Mouse (Mus musculus) gastrocnemius, adult 2 months (tissue): ENCODE data around the gene D17H6S53E. TPM values are rescaled to one million over a fixed set of nuclear protein-coding genes. Genes with fewer than 3 reads are reported as not detected.

ENCODE experiments used
- DNase-seq: peaks from one replicate; pipeline ENCODE4 v3.0.0; 2022
- H3K27ac ChIP-seq: fragments of 200-600 bp; 2 replicates; pipeline ENCODE4 v1.8.1; 2022; ENCODE audit warnings: mild to moderate bottlenecking
- H3K4me3 ChIP-seq: fragments of 200-600 bp; 2 replicates; pipeline ENCODE4 v1.8.1; 2022; ENCODE audit warnings: mild to moderate bottlenecking, moderate library complexity
- CTCF ChIP-seq: fragments of 200-600 bp; IDR thresholded peaks from 2 replicates; pipeline ENCODE4 v1.8.1; 2022; ENCODE audit warnings: antibody characterized with exemption, mild to moderate bottlenecking, moderate library complexity
- intact Hi-C: fragments of 180-260 bp; cut with DNase I; formaldehyde crosslinking; loops from one replicate; pipeline ENCODE4 v1.15.1; 2025
- long read RNA-seq, 2 experiments: library from polyadenylated mRNA; stranded (forward); transcript quantifications; one replicate each; pipeline ENCODE4 v2.0.0; 2021
- total RNA-seq, 2 experiments: library from RNA; stranded (reverse); gene quantifications; 2 replicates each; pipeline ENCODE4 v1.2.3; 2021

The D17H6S53E gene
- 10 to 100 TPM; 13.6 to 24.6 TPM for total RNA-seq
- long read RNA-seq, experiment 1, partial matches to known transcripts = 0 of 2 reads
- long read RNA-seq, experiment 1, other reads (novel, unspliced or antisense) = 1 of 2 reads
- long read RNA-seq, experiment 2, partial matches to known transcripts = 0 of 1 reads
- long read RNA-seq, experiment 2, other reads (novel, unspliced or antisense) = 1 of 1 reads

GRCm38 (mm10) chr17:35126206-35126611, at the start of gene D17H6S53E:
TSS of gene D17H6S53E (plus strand) at chr17:35126373.
- intact Hi-C loops = loop anchor here (5.0 kb wide), 1 partner anchor 111 kb away; the partner anchor contains the start of gene Nfkbil1
- Histone ChIP-seq H3K27ac (peak within 1 kb of the TSS; percentile 94), H3K4me3 (peak within 1 kb of the TSS; percentile 89)
- no peak for TF ChIP-seq CTCF
- DNase-seq = peak; percentile 88

GRCm38 (mm10) chr17:35076507-35077176, 49.5 kb upstream of the D17H6S53E start, which contains the start of gene Ly6g6e:
TSS of gene Ly6g6e (plus strand) at chr17:35076902.
- TF ChIP-seq CTCF = no peak
- intact Hi-C loops = no loop called here
- peak within 1 kb of the TSS; percentile 75 for H3K27ac ChIP-seq
- no peak for DNase-seq
- peak within 1 kb of the TSS; percentile 70 for H3K4me3 ChIP-seq

- intact Hi-C loops = no loop called here
- Histone ChIP-seq H3K4me3 (peak overlapping the region; percentile 70), H3K27ac (peak overlapping the region; percentile 75)
- DNase-seq = no peak
- TF ChIP-seq CTCF = no peak
Measured at GRCm38 (mm10) chr17:35077285-35077684, 48.9 kb upstream of the D17H6S53E start.

GRCm38 (mm10) chr17:35077786-35078233, 48.4 kb upstream of the D17H6S53E start, which contains the start of gene Ly6g6d:
TSS of gene Ly6g6d (minus strand) at chr17:35078065.
- peak; percentile 64 for DNase-seq
- peak within 1 kb of the TSS; percentile 75 for H3K27ac ChIP-seq
- intact Hi-C loops = no loop called here
- TF ChIP-seq CTCF = peak; percentile 63
- H3K4me3 ChIP-seq = peak within 1 kb of the TSS; percentile 70

GRCm38 (mm10) chr17:35079778-35080177, 46.4 kb upstream of the D17H6S53E start:
- Histone ChIP-seq H3K4me3 (no peak overlapping the region), H3K27ac (no peak overlapping the region)
- intact Hi-C loops = no loop called here
- DNase-seq = no peak
- no peak for TF ChIP-seq CTCF

- Histone ChIP-seq H3K27ac (no peak overlapping the region), H3K4me3 (no peak overlapping the region)
- DNase-seq = no peak
- TF ChIP-seq CTCF = no peak
- intact Hi-C loops = no loop called here
Measured at GRCm38 (mm10) chr17:35080248-35080647, 45.9 kb upstream of the D17H6S53E start.

- no peak overlapping the region for H3K4me3 ChIP-seq
- intact Hi-C loops = no loop called here
Measured at GRCm38 (mm10) chr17:35080710-35081109, 45.5 kb upstream of the D17H6S53E start.

GRCm38 (mm10) chr17:35082841-35083576, 43.2 kb upstream of the D17H6S53E start:
- intact Hi-C loops = no loop called here
- no peak for TF ChIP-seq CTCF
- DNase-seq = no peak
- H3K4me3 ChIP-seq = no peak overlapping the region
- H3K27ac ChIP-seq = no peak overlapping the region

More at GRCm38 (mm10) chr17:35080710-35081109, 45.5 kb upstream of the D17H6S53E start:
- TF ChIP-seq CTCF = no peak
- DNase-seq = no peak
- H3K27ac ChIP-seq = no peak overlapping the region

- Histone ChIP-seq H3K27ac (no peak overlapping the region), H3K4me3 (no peak overlapping the region)
- intact Hi-C loops = no loop called here
- no peak for TF ChIP-seq CTCF
- no peak for DNase-seq
Measured at GRCm38 (mm10) chr17:35083929-35084497, 42.2 kb upstream of the D17H6S53E start.

- TF ChIP-seq CTCF = no peak
- no peak within 1 kb of the TSS for H3K4me3 ChIP-seq
- H3K27ac ChIP-seq = no peak within 1 kb of the TSS
- DNase-seq = no peak
- intact Hi-C loops = loop anchor here (5.0 kb wide), 1 partner anchor 63 kb away; no protein-coding TSS in a partner anchor
Measured at GRCm38 (mm10) chr17:35085208-35085865, 40.8 kb upstream of the D17H6S53E start, which contains the start of gene Ly6g6f. TSS of gene Ly6g6f (minus strand) at chr17:35085610.

GRCm38 (mm10) chr17:35088151-35088550, 38.0 kb upstream of the D17H6S53E start:
- DNase-seq = no peak
- Histone ChIP-seq H3K4me3 (no peak overlapping the region), H3K27ac (no peak overlapping the region)
- peak; percentile 45 for TF ChIP-seq CTCF
- intact Hi-C loops = loop anchor here (5.0 kb wide), 1 partner anchor 66 kb away; no protein-coding TSS in a partner anchor
